Mouse (Mus musculus): Measurements from ENCODE around the gene Trp53bp2. TPM values are rescaled to one million over a fixed set of nuclear protein-coding genes. Genes with fewer than 3 reads are reported as not detected.

The Trp53bp2 gene
- polyA plus RNA-seq, 1 experiment, result 34.8 TPM

- peak; percentile 48 for DNase-seq (ENCODE audit: low read depth)
- TF ChIP-seq CTCF (IDR thresholded peaks at IDR 0.05; ENCODE audit: borderline replicate concordance, extremely low read depth, insufficient read depth, insufficient read length) (no peak), POLR2A (IDR thresholded peaks at IDR 0.05; ENCODE audit: borderline replicate concordance, extremely low read depth, insufficient read depth, insufficient read length, poor library complexity, severe bottlenecking) (no peak)
These were observed 615 bp downstream of the Trp53bp2 start for GRCm38 (mm10) chr1:182409401-182410173.

GRCm38 (mm10) chr1:182412586-182413270, 3.8 kb downstream of the Trp53bp2 start:
- TF ChIP-seq CTCF (IDR thresholded peaks at IDR 0.05; ENCODE audit: borderline replicate concordance, extremely low read depth, insufficient read depth, insufficient read length), result no peak
- TF ChIP-seq POLR2A (IDR thresholded peaks at IDR 0.05; ENCODE audit: borderline replicate concordance, extremely low read depth, insufficient read depth, insufficient read length, poor library complexity, severe bottlenecking), result no peak
- DNase-seq (ENCODE audit: low read depth), result no peak

- DNase-seq (ENCODE audit: low read depth), result no peak
- TF ChIP-seq POLR2A (IDR thresholded peaks at IDR 0.05; ENCODE audit: borderline replicate concordance, extremely low read depth, insufficient read depth, insufficient read length, poor library complexity, severe bottlenecking) (no peak), CTCF (IDR thresholded peaks at IDR 0.05; ENCODE audit: borderline replicate concordance, extremely low read depth, insufficient read depth, insufficient read length) (no peak)
These were observed 10.5 kb downstream of the Trp53bp2 start for GRCm38 (mm10) chr1:182419481-182419880.

DNA sequence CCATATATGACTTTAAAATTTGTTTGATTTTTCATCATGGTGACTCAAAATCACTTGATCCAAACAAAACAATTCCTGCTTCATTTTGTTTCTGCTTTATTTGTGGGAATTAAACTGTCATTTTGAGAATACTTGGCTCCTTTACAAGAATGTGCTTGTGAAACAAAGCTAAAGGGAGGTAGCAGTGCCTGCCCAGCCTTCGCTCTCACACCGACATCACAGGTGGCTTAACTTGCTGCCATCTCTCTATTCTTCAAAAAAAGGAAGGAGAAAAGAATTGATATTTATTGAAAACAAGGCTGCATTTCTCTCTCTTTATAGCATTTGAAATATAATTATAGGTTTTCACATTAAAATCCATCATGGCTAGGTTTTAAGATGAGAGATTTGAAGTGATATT, 15.3 kb downstream of the Trp53bp2 start:
- TF ChIP-seq CTCF (IDR thresholded peaks at IDR 0.05; ENCODE audit: borderline replicate concordance, extremely low read depth, insufficient read depth, insufficient read length) (no peak), POLR2A (IDR thresholded peaks at IDR 0.05; ENCODE audit: borderline replicate concordance, extremely low read depth, insufficient read depth, insufficient read length, poor library complexity, severe bottlenecking) (no peak)
- peak; percentile 36 for DNase-seq (ENCODE audit: low read depth)

DNA sequence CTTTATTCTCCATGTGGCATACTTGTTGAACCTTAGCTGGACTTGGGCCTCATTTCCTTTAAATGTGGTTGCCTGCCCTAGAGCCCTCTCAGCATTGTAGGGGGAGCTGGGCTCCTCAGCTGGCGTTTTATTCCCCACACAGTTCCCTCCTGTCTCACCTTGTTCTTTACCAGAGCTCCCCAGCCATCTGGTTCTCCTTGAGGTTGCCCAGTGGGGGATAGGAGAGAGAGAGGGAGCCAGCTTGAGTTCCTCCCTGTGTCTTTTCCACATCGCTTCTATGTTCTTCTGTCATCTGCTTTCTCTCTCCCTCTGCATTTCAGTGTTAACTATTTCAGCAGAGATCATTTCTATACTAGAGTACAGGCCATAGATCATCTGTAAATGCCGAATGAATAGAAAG, 16.2 kb downstream of the Trp53bp2 start:
- DNase-seq (ENCODE audit: low read depth), result peak; percentile 28
- TF ChIP-seq POLR2A (IDR thresholded peaks at IDR 0.05; ENCODE audit: borderline replicate concordance, extremely low read depth, insufficient read depth, insufficient read length, poor library complexity, severe bottlenecking) (no peak), CTCF (IDR thresholded peaks at IDR 0.05; ENCODE audit: borderline replicate concordance, extremely low read depth, insufficient read depth, insufficient read length) (no peak)

GRCm38 (mm10) chr1:182426444-182426843, 17.5 kb downstream of the Trp53bp2 start:
- no peak for TF ChIP-seq CTCF (IDR thresholded peaks at IDR 0.05; ENCODE audit: borderline replicate concordance, extremely low read depth, insufficient read depth, insufficient read length)
- no peak for TF ChIP-seq POLR2A (IDR thresholded peaks at IDR 0.05; ENCODE audit: borderline replicate concordance, extremely low read depth, insufficient read depth, insufficient read length, poor library complexity, severe bottlenecking)
- DNase-seq (ENCODE audit: low read depth), result no peak

- TF ChIP-seq CTCF (IDR thresholded peaks at IDR 0.05; ENCODE audit: borderline replicate concordance, extremely low read depth, insufficient read depth, insufficient read length) (no peak), POLR2A (IDR thresholded peaks at IDR 0.05; ENCODE audit: borderline replicate concordance, extremely low read depth, insufficient read depth, insufficient read length, poor library complexity, severe bottlenecking) (no peak)
- no peak for DNase-seq (ENCODE audit: low read depth)
These were observed 18.5 kb downstream of the Trp53bp2 start for GRCm38 (mm10) chr1:182427426-182427825.

DNA sequence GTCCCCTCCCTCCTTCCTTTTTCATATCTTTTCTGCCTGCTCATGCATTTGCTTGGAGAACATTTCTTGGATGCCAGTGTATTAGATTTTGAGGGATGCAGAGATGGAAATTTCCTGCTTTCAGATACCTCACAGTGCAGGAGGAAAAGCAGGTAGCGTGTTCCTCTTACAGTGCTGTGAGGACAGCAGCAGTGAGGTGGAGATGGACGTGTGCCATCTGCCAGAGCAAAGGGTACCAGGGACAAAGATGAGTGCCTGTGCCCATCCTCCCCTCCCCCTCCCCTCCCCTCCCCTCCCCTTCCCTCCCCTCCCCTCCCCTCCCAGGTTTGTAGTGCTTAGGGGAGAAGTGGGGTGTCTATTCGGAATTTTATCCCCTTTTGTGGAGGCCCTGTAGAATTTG, 20.9 kb downstream of the Trp53bp2 start:
- no peak for TF ChIP-seq POLR2A (IDR thresholded peaks at IDR 0.05; ENCODE audit: borderline replicate concordance, extremely low read depth, insufficient read depth, insufficient read length, poor library complexity, severe bottlenecking)
- TF ChIP-seq CTCF (IDR thresholded peaks at IDR 0.05; ENCODE audit: borderline replicate concordance, extremely low read depth, insufficient read depth, insufficient read length), result no peak
- no peak for DNase-seq (ENCODE audit: low read depth)

- no peak for DNase-seq (ENCODE audit: low read depth)
- TF ChIP-seq CTCF (IDR thresholded peaks at IDR 0.05; ENCODE audit: borderline replicate concordance, extremely low read depth, insufficient read depth, insufficient read length) (no peak), POLR2A (IDR thresholded peaks at IDR 0.05; ENCODE audit: borderline replicate concordance, extremely low read depth, insufficient read depth, insufficient read length, poor library complexity, severe bottlenecking) (no peak)
These were observed 21.7 kb downstream of the Trp53bp2 start for GRCm38 (mm10) chr1:182430676-182431075.

GRCm38 (mm10) chr1:182432059-182432458, 23.1 kb downstream of the Trp53bp2 start:
- no peak for DNase-seq (ENCODE audit: low read depth)
- TF ChIP-seq CTCF (IDR thresholded peaks at IDR 0.05; ENCODE audit: borderline replicate concordance, extremely low read depth, insufficient read depth, insufficient read length) (no peak), POLR2A (IDR thresholded peaks at IDR 0.05; ENCODE audit: borderline replicate concordance, extremely low read depth, insufficient read depth, insufficient read length, poor library complexity, severe bottlenecking) (no peak)

DNA sequence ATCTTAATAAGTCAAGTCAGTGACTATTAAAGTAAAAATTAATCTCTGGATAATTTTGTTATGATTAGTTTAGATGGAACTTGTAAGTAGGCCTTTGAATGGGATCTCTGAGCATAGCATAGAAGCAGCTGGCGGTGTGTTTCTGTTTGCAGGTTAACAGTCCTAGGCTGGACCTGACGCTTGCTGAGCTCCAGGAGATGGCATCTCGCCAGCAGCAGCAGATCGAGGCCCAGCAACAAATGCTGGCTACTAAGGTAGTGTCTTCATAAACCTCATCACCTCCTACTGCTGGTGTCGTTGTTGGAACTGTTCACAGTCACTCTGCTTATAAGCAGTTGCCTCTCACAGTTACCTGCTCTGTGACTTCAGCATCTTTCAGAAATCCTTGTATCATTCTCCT, 27.8 kb downstream of the Trp53bp2 start:
- DNase-seq (ENCODE audit: low read depth), result no peak
- no peak for TF ChIP-seq POLR2A (IDR thresholded peaks at IDR 0.05; ENCODE audit: borderline replicate concordance, extremely low read depth, insufficient read depth, insufficient read length, poor library complexity, severe bottlenecking)
- no peak for TF ChIP-seq CTCF (IDR thresholded peaks at IDR 0.05; ENCODE audit: borderline replicate concordance, extremely low read depth, insufficient read depth, insufficient read length)

Data from brain, embryonic 14.5 days (tissue).